Mouse (Mus musculus): ENCODE measurements around the gene Sbk1. TPM values are rescaled to one million over a fixed set of nuclear protein-coding genes. Genes with fewer than 3 reads are reported as not detected.
"Not testable (repeated sequence)": the region's sequence is repeated elsewhere in the genome, so short reads cannot be mapped to it uniquely, and the experiment has no call there.

Gene Sbk1
- polyA plus RNA-seq, 1 experiment from 2014 or later, result 180 TPM

- Histone ChIP-seq H3K9me3 (no peaks in the 10 kb centered on the region), H3K4me3 (peak overlapping the region; percentile 86), H3K4me1 (replicated peaks) (peaks cover 67% of the 10 kb centered on the region), H3K27me3 (ENCODE audit: insufficient read depth, poor library complexity, severe bottlenecking) (peaks cover 19% of the 10 kb centered on the region), H3K27ac (peak overlapping the region; percentile 99), H3K36me3 (peaks cover 44% of the 10 kb centered on the region)
- WGBS, result 9% methylated on average over 11 of the region's 11 CpGs
- DNase-seq (ENCODE audit: low spot score), result no peak
Observed at GRCm38 (mm10) chr7:126273351-126274042, 1.1 kb downstream of the Sbk1 start.

GRCm38 (mm10) chr7:126274137-126274536 lies 1.7 kb downstream of the Sbk1 start:
- peaks cover 74% of the 10 kb centered on the region for H3K4me1 ChIP-seq (replicated peaks)
- H3K36me3 ChIP-seq, result peaks cover 51% of the 10 kb centered on the region

DNA sequence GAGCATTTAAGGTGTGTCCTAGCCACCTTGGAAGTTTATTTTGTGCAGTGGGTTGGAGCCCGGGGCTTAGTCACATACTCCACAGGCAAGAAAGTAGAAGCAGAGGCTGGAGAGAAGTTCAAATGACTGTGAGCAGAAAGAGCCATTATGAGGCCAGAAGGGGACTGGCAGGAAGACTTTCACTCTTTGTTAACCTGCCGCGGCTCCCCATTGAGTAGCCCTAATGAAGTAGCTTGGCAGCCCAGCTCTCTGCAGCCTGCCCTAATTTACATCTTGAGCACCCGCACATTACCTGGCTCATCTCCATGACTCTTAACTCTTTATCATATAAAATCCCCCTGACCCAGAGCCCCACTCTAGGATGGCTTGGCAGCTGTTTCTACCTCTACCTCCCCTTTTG lies 2.2 kb downstream of the Sbk1 start:
- Histone ChIP-seq H3K27ac (peak overlapping the region; percentile 99), H3K4me1 (replicated peaks) (peaks cover 79% of the 10 kb centered on the region), H3K27me3 (ENCODE audit: insufficient read depth, poor library complexity, severe bottlenecking) (peaks cover 13% of the 10 kb centered on the region), H3K9me3 (no peaks in the 10 kb centered on the region), H3K4me3 (peak overlapping the region; percentile 86), H3K36me3 (peaks cover 56% of the 10 kb centered on the region)
- 12% methylated on average over 4 of the region's 4 CpGs for WGBS
- DNase-seq (ENCODE audit: low spot score), result no peak

More at GRCm38 (mm10) chr7:126274137-126274536, 1.7 kb downstream of the Sbk1 start:
- WGBS, result 24% methylated on average over 3 of the region's 3 CpGs
- H3K9me3 ChIP-seq, result no peaks in the 10 kb centered on the region
- H3K27ac ChIP-seq, result peak overlapping the region; percentile 99
- peaks cover 14% of the 10 kb centered on the region for H3K27me3 ChIP-seq (ENCODE audit: insufficient read depth, poor library complexity, severe bottlenecking)
- DNase-seq (ENCODE audit: low spot score), result no peak
- H3K4me3 ChIP-seq, result peak overlapping the region; percentile 86

- Histone ChIP-seq H3K27ac (no peak overlapping the region), H3K4me3 (peak overlapping the region; percentile 86), H3K4me1 (replicated peaks) (peaks cover 86% of the 10 kb centered on the region), H3K27me3 (ENCODE audit: insufficient read depth, poor library complexity, severe bottlenecking) (peaks cover 6% of the 10 kb centered on the region; the same call in 1 of the 2 replicates), H3K9me3 (no peaks in the 10 kb centered on the region), H3K36me3 (peaks cover 67% of the 10 kb centered on the region)
- 90% methylated on average over 5 of the region's 5 CpGs for WGBS
- DNase-seq (ENCODE audit: low spot score), result no peak
Observed at GRCm38 (mm10) chr7:126275711-126276110, 3.3 kb downstream of the Sbk1 start.

GRCm38 (mm10) chr7:126276297-126276696 lies 3.9 kb downstream of the Sbk1 start:
- peaks cover 82% of the 10 kb centered on the region for H3K4me1 ChIP-seq (replicated peaks)
- 67% methylated on average over 6 of the region's 6 CpGs for WGBS
- H3K27me3 ChIP-seq (ENCODE audit: insufficient read depth, poor library complexity, severe bottlenecking), result no peaks in the 10 kb centered on the region
- no peak for DNase-seq (ENCODE audit: low spot score)
- peak overlapping the region; percentile 86 for H3K4me3 ChIP-seq
- H3K27ac ChIP-seq, result no peak overlapping the region
- no peaks in the 10 kb centered on the region for H3K9me3 ChIP-seq
- H3K36me3 ChIP-seq, result peaks cover 72% of the 10 kb centered on the region

DNA sequence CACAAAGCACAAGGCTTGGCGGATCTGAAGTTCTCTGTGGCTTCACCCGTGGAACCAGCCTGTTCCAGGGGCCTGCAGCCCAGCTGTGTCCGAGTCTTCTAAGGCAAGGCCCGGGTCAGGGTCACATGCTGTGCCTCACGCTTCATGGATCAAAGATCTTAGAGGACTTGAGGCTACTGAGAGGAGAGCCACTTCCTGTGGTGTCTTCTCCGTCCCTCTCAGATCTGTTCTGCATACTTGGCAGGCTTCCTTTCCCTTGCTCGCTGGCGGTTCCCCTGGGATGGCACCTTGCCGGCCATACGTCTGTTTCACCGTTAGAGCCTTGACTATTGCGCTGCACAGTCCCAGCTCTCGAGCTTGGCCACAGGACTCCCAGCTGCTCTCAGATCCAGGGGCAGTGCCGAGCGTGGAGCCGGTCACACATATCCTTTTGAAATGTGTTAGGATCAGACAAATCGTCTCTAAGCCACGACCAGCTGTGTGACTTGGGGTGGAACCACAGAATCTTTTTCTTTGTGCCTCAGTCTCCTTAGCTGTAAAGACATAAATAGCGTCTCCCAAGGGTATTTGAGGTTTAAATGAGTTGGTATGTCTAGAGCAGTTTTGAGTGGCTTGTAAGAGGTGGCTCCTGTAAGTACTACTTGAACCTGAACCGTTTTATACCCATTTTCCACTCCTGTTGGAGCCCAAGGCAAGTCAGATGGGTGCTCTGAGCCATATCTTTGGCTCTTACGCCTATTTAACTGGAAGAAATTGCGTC lies 5.3 kb downstream of the Sbk1 start:
- DNase-seq (ENCODE audit: low spot score), result no peak
- WGBS, result 57% methylated on average over 22 of the region's 22 CpGs
- Histone ChIP-seq H3K4me3 (peak overlapping the region; percentile 30), H3K27ac (peak overlapping the region; percentile 23; the same call in 1 of the 2 replicates), H3K4me1 (replicated peaks) (peaks cover 77% of the 10 kb centered on the region), H3K9me3 (no peaks in the 10 kb centered on the region), H3K36me3 (peaks cover 86% of the 10 kb centered on the region), H3K27me3 (ENCODE audit: insufficient read depth, poor library complexity, severe bottlenecking) (no peaks in the 10 kb centered on the region)

DNA sequence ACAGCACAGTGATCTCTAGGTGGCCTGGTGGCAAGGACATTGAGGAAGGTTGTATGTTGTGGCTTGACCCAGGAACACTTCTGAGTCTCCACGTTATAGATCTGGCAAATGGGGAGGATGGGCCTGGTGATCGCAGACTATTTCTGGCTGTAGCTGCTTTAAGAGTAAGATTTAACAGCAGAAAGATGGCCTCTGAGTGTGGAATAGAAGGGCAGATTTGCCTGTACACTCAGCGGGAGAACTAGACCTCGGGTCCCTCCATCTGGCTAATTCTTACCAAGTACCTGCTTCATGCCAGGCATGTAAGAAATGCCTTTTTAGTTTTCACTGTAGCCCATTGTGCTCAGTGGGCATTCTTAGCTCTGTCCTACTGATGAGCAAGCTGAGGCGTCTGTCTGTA lies 6.4 kb downstream of the Sbk1 start:
- no peaks in the 10 kb centered on the region for H3K9me3 ChIP-seq
- H3K4me1 ChIP-seq (replicated peaks), result peaks cover 69% of the 10 kb centered on the region
- no peaks in the 10 kb centered on the region for H3K27me3 ChIP-seq (ENCODE audit: insufficient read depth, poor library complexity, severe bottlenecking)
- no peak for DNase-seq (ENCODE audit: low spot score)
- H3K4me3 ChIP-seq, result no peak overlapping the region
- WGBS, result 92% methylated on average over 5 of the region's 5 CpGs
- peaks cover 95% of the 10 kb centered on the region for H3K36me3 ChIP-seq
- H3K27ac ChIP-seq, result no peak overlapping the region; the same call in 1 of the 2 replicates

DNA sequence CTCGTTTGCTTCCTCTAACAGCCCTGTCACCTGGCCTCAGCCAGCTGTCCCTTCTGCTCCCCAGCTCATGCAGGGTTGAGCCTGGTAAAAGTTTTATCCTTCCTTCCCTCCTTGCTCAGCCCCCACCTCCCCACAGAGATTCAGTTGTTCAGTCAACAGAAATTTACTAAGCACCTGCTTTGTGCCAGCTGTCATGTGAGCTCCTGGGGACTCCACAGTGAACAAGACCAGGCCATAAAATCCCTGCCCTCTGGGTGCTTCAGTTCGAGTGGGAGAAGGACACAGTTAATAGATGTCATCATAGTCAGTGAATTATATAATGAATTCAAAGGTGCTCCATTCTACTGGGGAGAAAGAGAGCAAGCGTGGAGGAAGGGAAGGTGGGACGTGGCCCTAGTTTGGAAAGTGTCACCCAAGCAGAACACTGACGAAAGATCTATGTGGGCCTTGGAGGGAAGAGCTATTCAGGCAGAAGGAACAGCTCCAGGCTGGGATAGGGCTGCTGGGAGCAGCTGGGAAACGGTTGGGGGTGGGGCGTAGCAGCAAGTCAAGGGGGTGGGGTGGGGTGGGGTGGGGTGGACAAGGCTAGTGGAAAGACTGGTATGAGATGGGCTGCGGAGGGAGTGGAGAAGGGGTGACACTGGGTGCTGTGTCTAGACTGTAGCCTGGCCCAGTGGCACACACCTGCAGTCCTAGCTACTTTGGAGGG lies 7.5 kb downstream of the Sbk1 start:
- Histone ChIP-seq H3K4me1 (replicated peaks) (peaks cover 68% of the 10 kb centered on the region), H3K27ac (no peak overlapping the region), H3K4me3 (no peak overlapping the region), H3K36me3 (peaks cover 98% of the 10 kb centered on the region), H3K9me3 (no peaks in the 10 kb centered on the region), H3K27me3 (ENCODE audit: insufficient read depth, poor library complexity, severe bottlenecking) (no peaks in the 10 kb centered on the region)
- DNase-seq (ENCODE audit: low spot score), result no peak
- WGBS, result 84% methylated on average over 8 of the region's 8 CpGs

DNA sequence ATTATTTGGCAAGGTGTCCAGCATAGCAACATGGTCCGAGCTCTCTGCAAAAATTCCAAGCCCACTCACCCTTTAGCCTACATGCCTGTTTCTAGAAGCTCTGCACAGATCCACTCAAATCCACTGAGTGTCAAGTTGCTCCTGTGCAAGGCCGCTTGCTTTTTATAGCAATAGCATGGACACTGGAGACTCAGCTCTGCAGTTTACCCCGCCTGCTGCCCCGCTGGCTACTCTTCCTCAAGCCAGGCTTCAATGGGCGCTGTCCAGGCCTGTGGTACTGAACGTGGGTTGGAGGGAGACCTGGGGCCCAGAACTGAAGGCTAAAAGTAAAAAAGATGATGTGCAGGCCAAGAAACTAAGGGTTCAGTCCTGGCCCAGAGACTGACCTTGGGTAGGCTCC lies 8.3 kb downstream of the Sbk1 start:
- Histone ChIP-seq H3K27ac (no peak overlapping the region), H3K4me3 (no peak overlapping the region), H3K27me3 (ENCODE audit: insufficient read depth, poor library complexity, severe bottlenecking) (no peaks in the 10 kb centered on the region), H3K4me1 (replicated peaks) (peaks cover 68% of the 10 kb centered on the region), H3K9me3 (no peaks in the 10 kb centered on the region), H3K36me3 (peaks cover 98% of the 10 kb centered on the region)
- 69% methylated on average over 6 of the region's 6 CpGs for WGBS
- DNase-seq (ENCODE audit: low spot score), result no peak

GRCm38 (mm10) chr7:126281876-126282682 lies 9.7 kb downstream of the Sbk1 start:
- H3K36me3 ChIP-seq, result peaks cover 98% of the 10 kb centered on the region
- H3K4me1 ChIP-seq (replicated peaks), result peaks cover 66% of the 10 kb centered on the region
- H3K4me3 ChIP-seq, result no peak overlapping the region
- no peak for DNase-seq (ENCODE audit: low spot score)
- no peaks in the 10 kb centered on the region for H3K9me3 ChIP-seq
- H3K27ac ChIP-seq, result no peak overlapping the region
- no peaks in the 10 kb centered on the region for H3K27me3 ChIP-seq (ENCODE audit: insufficient read depth, poor library complexity, severe bottlenecking)
- WGBS, result 85% methylated on average over 16 of the region's 16 CpGs

DNA sequence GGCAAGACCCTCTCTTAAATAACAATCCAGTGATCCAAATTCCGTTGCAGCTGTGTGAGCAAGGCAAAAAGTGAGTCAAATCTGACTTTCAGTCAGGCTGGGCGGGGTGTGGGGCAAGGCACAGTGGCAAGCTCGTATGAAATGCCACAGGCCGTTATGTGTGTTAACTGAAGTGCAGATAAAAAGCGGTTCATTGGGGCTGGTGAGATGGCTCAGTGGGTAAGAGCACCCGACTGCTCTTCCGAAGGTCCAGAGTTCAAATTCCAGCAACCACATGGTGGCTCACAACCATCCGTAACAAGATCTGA lies 10.2 kb downstream of the Sbk1 start:
- not testable (repeated sequence) for H3K4me3 ChIP-seq; H3K27me3 ChIP-seq (ENCODE audit: insufficient read depth, poor library complexity, severe bottlenecking); H3K9me3 ChIP-seq; H3K27ac ChIP-seq; DNase-seq (ENCODE audit: low spot score)
- H3K4me1 ChIP-seq (replicated peaks), result peaks cover 64% of the 10 kb centered on the region
- 87% methylated on average over 8 of the region's 8 CpGs for WGBS
- H3K36me3 ChIP-seq, result peaks cover 97% of the 10 kb centered on the region

DNA sequence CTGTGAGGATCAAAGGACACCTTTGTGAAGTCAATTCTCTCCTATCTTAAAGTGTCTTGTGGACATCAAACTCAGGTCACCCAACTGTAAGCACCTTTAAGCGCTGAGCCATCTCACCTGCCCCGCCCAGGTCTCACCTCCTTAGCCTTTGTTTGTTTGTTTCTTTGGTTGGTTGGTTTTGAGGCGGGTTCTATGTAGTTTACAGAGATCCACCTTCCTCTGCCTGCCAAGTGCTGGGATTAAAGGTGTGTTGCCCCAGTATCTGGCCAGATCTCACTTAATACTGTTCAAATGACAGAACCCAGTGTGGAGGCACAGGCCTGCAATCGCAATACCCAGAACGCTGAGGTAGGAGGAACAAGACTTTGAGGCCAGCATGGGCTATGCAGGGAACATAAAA lies 11.6 kb downstream of the Sbk1 start:
- no peak for DNase-seq (ENCODE audit: low spot score)
- 93% methylated on average over 5 of the region's 5 CpGs for WGBS
- Histone ChIP-seq H3K4me1 (replicated peaks) (peaks cover 64% of the 10 kb centered on the region), H3K27ac (no peak overlapping the region), H3K36me3 (peaks cover 97% of the 10 kb centered on the region), H3K9me3 (no peaks in the 10 kb centered on the region), H3K27me3 (ENCODE audit: insufficient read depth, poor library complexity, severe bottlenecking) (no peaks in the 10 kb centered on the region), H3K4me3 (no peak overlapping the region)
